Mouse (Mus musculus) intestine, postnatal 0 days (tissue): ENCODE measurements around the gene Sac3d1. TPM values are rescaled to one million over a fixed set of nuclear protein-coding genes. Genes with fewer than 3 reads are reported as not detected.

Experiments used
- ATAC-seq: fragments of 200-750 bp; cut with Nextera tagmentation; 2 replicates; pipeline ENCODE4 v1.8.0; 2017; ENCODE audit warnings: mild to moderate bottlenecking, moderate TSS enrichment, moderate library complexity
- H3K27ac ChIP-seq: fragments of 300-500 bp; sonication (generic); 2 replicates; pipeline ENCODE4 v1.5.1; 2014; ENCODE audit warnings: mild to moderate bottlenecking, low read depth, low read length, moderate library complexity
- H3K27me3 ChIP-seq: fragments of 300-500 bp; sonication (generic); replicated peaks from 2 replicates; pipeline ENCODE4 v1.6.1; 2014; ENCODE audit warnings: low read length, mixed read lengths; ENCODE audit not compliant: control insufficient read depth, insufficient read depth
- H3K36me3 ChIP-seq: fragments of 300-500 bp; sonication (generic); 2 replicates; pipeline ENCODE4 v1.6.1; 2014; ENCODE audit warnings: mild to moderate bottlenecking, moderate library complexity; ENCODE audit not compliant: control insufficient read depth, insufficient read depth
- H3K4me1 ChIP-seq: fragments of 300-500 bp; sonication (generic); replicated peaks from 2 replicates; pipeline ENCODE4 v1.6.1; 2014; ENCODE audit warnings: antibody characterized with exemption, low read length, mixed read lengths; ENCODE audit not compliant: control insufficient read depth, insufficient read depth
- H3K4me2 ChIP-seq: fragments of 300-500 bp; sonication (generic); replicated peaks from 2 replicates; pipeline ENCODE4 v1.6.1; 2014; ENCODE audit warnings: low read depth, mild to moderate bottlenecking, moderate library complexity
- H3K4me3 ChIP-seq: fragments of 300-500 bp; sonication (generic); 2 replicates; pipeline ENCODE4 v1.5.1; 2014; ENCODE audit warnings: low read depth, low read length
- H3K9ac ChIP-seq: fragments of 300-500 bp; sonication (generic); 2 replicates; pipeline ENCODE4 v1.6.1; 2014; ENCODE audit warnings: mild to moderate bottlenecking, low read depth, low read length
- H3K9me3 ChIP-seq: fragments of 300-500 bp; sonication (generic); 2 replicates; pipeline ENCODE4 v1.6.1; 2016; ENCODE audit warnings: mixed run types; ENCODE audit not compliant: control insufficient read depth
- CTCF ChIP-seq: sonication (generic); IDR thresholded peaks from 2 replicates; pipeline ENCODE4 v1.5.1; 2016; ENCODE audit warnings: low read depth, mild to moderate bottlenecking, control low read depth, antibody characterized with exemption, moderate library complexity
- WGBS: fragments of 180-500 bp; shearing (Covaris S2); extraction: QIAGEN DNeasy Blood & Tissue Kit; methylation state at CpG from one replicate; pipeline ENCODE4 v1.1.7; 2014; 5-methylcytosine and 5-hydroxymethylcytosine counted together
- polyA plus RNA-seq: library from polyadenylated mRNA; unstranded; fragments of >200 nt; fragmentation: Nextera tagmentation; extraction: Ambion mirVana; gene quantifications from 2 replicates; pipeline ENCODE4 v1.2.1, GENCODE M21; 2015

The Sac3d1 gene
- polyA plus RNA-seq, 1 experiment from 2014 or later, result 19.1 TPM

DNA sequence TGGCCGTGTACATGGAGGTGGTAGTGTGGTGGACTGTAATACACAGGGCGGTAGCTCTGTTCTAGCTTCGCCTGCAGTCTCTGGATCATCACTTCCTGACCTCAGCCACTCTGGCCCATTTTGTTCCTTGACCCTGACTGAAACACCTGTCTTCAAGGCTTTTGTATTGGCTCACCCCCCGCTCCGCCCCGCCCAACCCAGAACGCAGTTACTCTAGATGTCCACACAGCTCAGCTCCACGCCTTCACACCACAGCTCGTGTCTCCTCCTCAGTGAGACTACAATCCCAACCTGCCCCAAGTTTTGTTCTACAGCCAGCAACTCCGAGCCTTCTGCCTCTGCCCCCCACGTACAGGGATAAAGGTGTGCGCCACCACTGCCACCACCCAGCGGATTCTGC is 29.6 kb downstream of the Sac3d1 start:
- no peaks in the 10 kb centered on the region; the same call in 1 of the 2 replicates for H3K4me1 ChIP-seq
- no peak overlapping the region for H3K27ac ChIP-seq
- WGBS, result 84% methylated on average over 13 of the region's 13 CpGs
- H3K27me3 ChIP-seq, result no peaks in the 10 kb centered on the region
- H3K9ac ChIP-seq, result no peak overlapping the region
- TF ChIP-seq CTCF, result no peak
- peaks cover 22% of the 10 kb centered on the region for H3K36me3 ChIP-seq
- no peak overlapping the region for H3K4me2 ChIP-seq
- no peaks in the 10 kb centered on the region for H3K9me3 ChIP-seq
- no peak for ATAC-seq
- no peak overlapping the region for H3K4me3 ChIP-seq

DNA sequence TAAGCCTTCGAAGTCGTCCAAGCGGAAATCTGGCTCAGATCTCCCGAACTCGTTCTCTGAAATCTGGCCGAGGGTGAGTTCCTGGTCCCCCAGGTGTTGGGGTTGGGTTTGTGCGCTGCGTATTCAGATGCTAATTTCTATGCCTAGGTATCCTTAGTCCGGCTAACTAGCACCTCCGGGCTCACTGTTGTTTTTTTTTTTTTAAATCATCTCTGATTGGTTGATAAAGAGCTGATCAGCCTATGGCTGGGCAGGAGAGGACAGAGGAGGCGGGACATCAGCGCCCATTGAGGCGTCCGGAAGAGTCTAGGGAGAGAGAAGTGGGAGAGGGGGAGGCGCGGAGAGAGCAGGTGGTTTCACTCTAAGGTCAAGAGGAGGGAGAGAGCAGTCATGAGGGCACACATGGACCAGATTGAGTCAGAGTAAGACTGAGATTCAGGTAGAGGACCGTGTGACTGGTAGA is 33.0 kb downstream of the Sac3d1 start:
- H3K4me1 ChIP-seq, result no peaks in the 10 kb centered on the region; the same call in 1 of the 2 replicates
- no peak for TF ChIP-seq CTCF
- H3K27ac ChIP-seq, result peak overlapping the region; percentile 29
- peak overlapping the region; percentile 64 for H3K9ac ChIP-seq
- no peaks in the 10 kb centered on the region for H3K27me3 ChIP-seq
- H3K4me3 ChIP-seq, result peak overlapping the region; percentile 77
- H3K4me2 ChIP-seq, result peak overlapping the region; percentile 95
- peak; percentile 71 for ATAC-seq
- 0% methylated on average over 17 of the region's 17 CpGs for WGBS
- peaks cover 33% of the 10 kb centered on the region for H3K36me3 ChIP-seq
- no peaks in the 10 kb centered on the region for H3K9me3 ChIP-seq

DNA sequence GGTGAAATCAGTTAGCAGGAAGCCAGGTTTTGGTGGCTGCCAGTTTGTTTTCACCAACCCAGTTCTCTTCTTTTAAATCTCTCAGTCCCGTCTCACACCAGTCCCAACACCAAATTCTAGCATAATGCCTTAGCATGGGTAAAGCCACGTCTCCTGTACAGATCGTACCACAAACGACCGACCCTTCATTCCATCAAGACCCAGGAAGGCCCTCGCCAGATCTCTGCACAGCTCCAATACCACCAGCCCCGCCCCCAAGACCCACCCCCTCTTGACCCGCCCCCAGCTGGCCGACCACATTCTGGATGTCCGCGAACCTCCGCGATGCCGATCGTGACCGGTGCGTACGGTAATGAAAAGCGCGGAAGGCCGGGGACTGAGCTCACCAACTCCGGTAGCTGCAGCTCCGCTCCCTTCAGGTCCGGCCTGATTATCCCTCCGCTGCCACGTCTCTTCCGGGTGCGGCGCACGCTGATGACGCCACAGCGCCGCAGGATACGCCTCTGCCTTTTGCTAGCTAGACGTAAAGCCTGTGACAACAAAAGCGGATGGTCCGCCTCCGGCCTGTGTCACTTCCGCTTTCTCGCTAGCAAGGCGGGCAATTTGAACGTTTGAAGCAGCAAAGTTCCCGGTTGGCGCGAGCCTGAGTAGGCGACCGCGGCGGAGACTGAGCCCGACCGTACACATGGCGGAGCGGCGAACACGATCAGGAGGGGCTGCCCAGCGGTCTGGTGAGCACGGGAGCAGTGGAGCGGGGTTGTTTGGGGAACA is 33.8 kb downstream of the Sac3d1 start, which contains the start of the genes Zfpl1 and Cdca5:
Zfpl1 (minus strand) TSS at position 479 of the 771 bp plus-strand sequence.
Cdca5 (plus strand) TSS at position 506 of the 771 bp plus-strand sequence.
- ATAC-seq, result peak; percentile 88
- Histone ChIP-seq H3K27ac (peak within 1 kb of the TSS; percentile 68), H3K9me3 (no peaks in the 10 kb centered on the region), H3K4me3 (peak within 1 kb of the TSS; percentile 77), H3K36me3 (peaks cover 40% of the 10 kb centered on the region), H3K4me1 (no peaks in the 10 kb centered on the region; the same call in 1 of the 2 replicates), H3K9ac (peak within 1 kb of the TSS; percentile 84), H3K27me3 (no peaks in the 10 kb centered on the region), H3K4me2 (peak within 1 kb of the TSS; percentile 95)
- no peak for TF ChIP-seq CTCF
- under 1% methylated on average over 58 of the region's 58 CpGs for WGBS

GRCm38 (mm10) chr19:6082156-6082555 is 36.3 kb downstream of the Sac3d1 start, which contains the start of gene Gm28374:
Gene Gm28374, minus strand, starts transcription at chr19:6082256.
- TF ChIP-seq CTCF, result no peak
- no peak within 1 kb of the TSS for H3K27ac ChIP-seq
- H3K4me2 ChIP-seq, result no peak within 1 kb of the TSS
- no peaks in the 10 kb centered on the region for H3K27me3 ChIP-seq
- 89% methylated on average over 9 of the region's 9 CpGs for WGBS
- H3K36me3 ChIP-seq, result peaks cover 30% of the 10 kb centered on the region
- H3K9me3 ChIP-seq, result no peaks in the 10 kb centered on the region
- no peak within 1 kb of the TSS for H3K4me3 ChIP-seq
- ATAC-seq, result no peak
- no peak within 1 kb of the TSS for H3K9ac ChIP-seq
- H3K4me1 ChIP-seq, result no peaks in the 10 kb centered on the region; the same call in 1 of the 2 replicates

DNA sequence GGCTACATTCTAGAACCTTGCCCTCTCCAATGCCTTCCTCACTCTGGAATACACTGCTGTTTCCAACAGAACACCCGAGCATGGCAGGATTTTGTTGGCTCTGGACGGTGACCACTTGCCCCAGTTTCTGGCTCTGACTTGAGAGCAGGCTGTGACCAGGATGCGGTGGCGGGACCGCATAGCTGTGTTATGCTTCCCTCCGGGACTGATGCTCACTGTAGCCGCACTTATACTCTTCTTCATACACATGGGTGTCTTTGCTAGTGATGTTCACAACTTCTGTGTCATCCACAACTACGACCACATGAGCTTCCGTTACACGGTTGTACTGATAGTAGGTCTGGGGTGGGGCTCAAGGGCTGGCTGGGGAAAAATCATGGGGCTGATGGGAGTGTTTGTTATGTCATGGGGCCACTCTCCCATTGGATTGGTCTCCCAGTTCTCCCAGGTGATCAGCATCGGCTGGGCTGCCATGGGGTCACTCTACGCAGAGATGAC is 38.4 kb downstream of the Sac3d1 start, which contains the start of gene Tmem262:
Tmem262 (plus strand) TSS at position 51 of the 498 bp plus-strand sequence.
- H3K4me1 ChIP-seq, result peaks cover 5% of the 10 kb centered on the region; the same call in 1 of the 2 replicates
- H3K9ac ChIP-seq, result no peak within 1 kb of the TSS
- peaks cover 27% of the 10 kb centered on the region for H3K36me3 ChIP-seq
- H3K27me3 ChIP-seq, result no peaks in the 10 kb centered on the region
- H3K9me3 ChIP-seq, result no peaks in the 10 kb centered on the region
- H3K4me3 ChIP-seq, result no peak within 1 kb of the TSS
- WGBS, result 87% methylated on average over 12 of the region's 12 CpGs
- no peak for TF ChIP-seq CTCF
- H3K4me2 ChIP-seq, result no peak within 1 kb of the TSS
- no peak within 1 kb of the TSS for H3K27ac ChIP-seq
- ATAC-seq, result no peak

- under 1% methylated on average over 33 of the region's 33 CpGs for WGBS
- no peaks in the 10 kb centered on the region for H3K27me3 ChIP-seq
- ATAC-seq, result peak; percentile 86
- H3K4me3 ChIP-seq, result peak within 1 kb of the TSS; percentile 86
- H3K36me3 ChIP-seq, result peaks cover 26% of the 10 kb centered on the region
- H3K9ac ChIP-seq, result peak within 1 kb of the TSS; percentile 78
- peak within 1 kb of the TSS; percentile 84 for H3K27ac ChIP-seq
- no peaks in the 10 kb centered on the region for H3K9me3 ChIP-seq
- TF ChIP-seq CTCF, result no peak
- H3K4me1 ChIP-seq, result 0 out of 2 replicates have a peak, but pooled peaks cover 5% of the 10 kb centered on the region
- peak within 1 kb of the TSS; percentile 87 for H3K4me2 ChIP-seq
Observed at GRCm38 (mm10) chr19:6076564-6077393, 41.7 kb downstream of the Sac3d1 start, which contains the start of gene Vps51. Gene Vps51, minus strand, starts transcription at chr19:6077231.
